Comparison of ENCODE assay signal across 15 mouse cellular contexts in genomic region chr12:17242041-17242440, GRCm38 (mm10). TPM values are rescaled to one million over a fixed set of nuclear protein-coding genes. Genes with fewer than 3 reads are reported as not detected.
DNase-seq lines count a peak whose midpoint lies in the region; ATAC-seq and TF ChIP-seq lines count a peak whose summit lies in the region.
"Had no signal": no experiment of that assay in that cellular context is flagged by ENCODE, and none has a peak within 500 bp of the region (broad histone marks: within the 10 kb centered on the region; RNA-seq: fewer than 3 reads in every experiment).

No protein-coding gene starts in this region.

- no peak overlapping the region for H3K27ac ChIP-seq in liver, postnatal 0 days (ENCODE audit: low read depth)
- no peak overlapping the region for H3K27ac ChIP-seq in liver, embryonic 11.5 days (ENCODE audit: low read depth, low read length)
- H3K27ac ChIP-seq in CH12.LX (ENCODE audit: insufficient read depth, low read depth): no peak overlapping the region
- H3K27ac ChIP-seq: heart, embryonic 15.5 days had no signal

- no peak overlapping the region for H3K4me2 ChIP-seq in liver, postnatal 0 days (ENCODE audit: low read depth, low read length)
- no peak overlapping the region for H3K4me2 ChIP-seq in liver, embryonic 11.5 days
- no peak overlapping the region for H3K4me2 ChIP-seq in CH12.LX (ENCODE audit: insufficient read depth, low read depth, poor library complexity, severe bottlenecking)
- H3K4me2 ChIP-seq: heart, embryonic 15.5 days; midbrain, embryonic 11.5 days had no signal

- no peak overlapping the region for H3K9ac ChIP-seq in liver, postnatal 0 days (replicated peaks)
- no peak overlapping the region for H3K9ac ChIP-seq in liver, embryonic 11.5 days (ENCODE audit: low read depth, low read length)
- H3K9ac ChIP-seq in CH12.LX (ENCODE audit: insufficient read depth, low read depth): no peak overlapping the region
- H3K9ac ChIP-seq: heart, embryonic 15.5 days had no signal

- 0 out of 2 replicates have a peak, but pooled peaks have one; percentile 5 for TF ChIP-seq CTCF in liver, postnatal 0 days (IDR thresholded peaks at IDR 0.05; ENCODE audit: low read depth)
- TF ChIP-seq CTCF in CH12.LX (conservative IDR thresholded peaks at IDR 0.05 in 1 of 2, IDR thresholded peaks at IDR 0.05 in 1 of 2; ENCODE audit: low read depth in 2 of 2, low read length in 2 of 2): peak in 1 of 2 experiments; percentile 52; a peak in 2 of 4 replicates

- TF ChIP-seq RAD21 in CH12.LX (IDR thresholded peaks at IDR 0.05; ENCODE audit: low read depth, low read length): peak; percentile 26

- H3K4me1 ChIP-seq in liver, postnatal 0 days (ENCODE audit: insufficient read depth): no peaks in the 10 kb centered on the region
- no peaks in the 10 kb centered on the region for H3K4me1 ChIP-seq in liver, embryonic 11.5 days (replicated peaks; ENCODE audit: control insufficient read depth, insufficient read depth, low read length)
- H3K4me1 ChIP-seq in CH12.LX (ENCODE audit: control insufficient read depth in 1 of 2, insufficient read depth in 2 of 2): peaks cover 0 to 12% of the 10 kb centered on the region in 2 experiments; a peak in 2 of 4 replicates
- H3K4me1 ChIP-seq: heart, embryonic 15.5 days had no signal

- no peak for ATAC-seq in liver, postnatal 0 days
- no peak for ATAC-seq in liver, embryonic 11.5 days (replicated peaks; ENCODE audit: low FRiP score)
- ATAC-seq: inflammation-experienced regulatory T-cells, adult 6 months had no signal

- in situ Hi-C loops in CH12.LX (cut with MboI; ENCODE audit: low pct_ligation_motif_present, low pct_unique_long_range_greater_than_20kb, low sequenced_read_pairs): loop anchor here (25.0 kb wide), 1 partner anchor 530 kb away; no protein-coding TSS in a partner anchor

- H3K4me3 ChIP-seq in liver, postnatal 0 days (ENCODE audit: low read depth, low read length): no peak overlapping the region
- no peak overlapping the region for H3K4me3 ChIP-seq in liver, embryonic 11.5 days (ENCODE audit: low read depth, low read length)
- no peak overlapping the region for H3K4me3 ChIP-seq in CH12.LX (replicated peaks in 1 of 3; ENCODE audit: low read depth in 2 of 3, low read length in 2 of 3, poor library complexity in 1 of 3)
- H3K4me3 ChIP-seq: heart, embryonic 15.5 days had no signal

- DNase-seq in gastrocnemius, adult 18-20 months (ENCODE audit: low spot score): peak; percentile 69
- DNase-seq in gastrocnemius, postnatal 4 days (ENCODE audit: low spot score in 2 of 2): no peak
- DNase-seq in liver, postnatal 0 days: no peak
- no peak for DNase-seq in liver, embryonic 11.5 days (ENCODE audit: low spot score)
- DNase-seq in CH12.LX (ENCODE audit: extremely low read depth): no peak
- peak; percentile 29 for DNase-seq in gastrocnemius, postnatal 14 days
- no peak for DNase-seq in layer of hippocampus, adult 18-20 months (ENCODE audit: low spot score in 2 of 2)
- DNase-seq: cerebellum, adult 8-10 months; embryo, embryonic 11 days; kidney, postnatal 10 days; liver; thymus, adult 2 months had no signal

- no peaks in the 10 kb centered on the region for H3K9me3 ChIP-seq in liver, postnatal 0 days (ENCODE audit: low read length)
- H3K9me3 ChIP-seq in liver, embryonic 11.5 days (ENCODE audit: control insufficient read depth, low read length): no peaks in the 10 kb centered on the region
- H3K9me3 ChIP-seq in CH12.LX (replicated peaks; ENCODE audit: low read length): no peaks in the 10 kb centered on the region
- H3K9me3 ChIP-seq: heart, embryonic 15.5 days had no signal

- no peaks in the 10 kb centered on the region for H3K27me3 ChIP-seq in liver, postnatal 0 days (ENCODE audit: insufficient read depth, low read length)
- H3K27me3 ChIP-seq in liver, embryonic 11.5 days (replicated peaks; ENCODE audit: control insufficient read depth, insufficient read depth, low read length): no peaks in the 10 kb centered on the region
- H3K27me3 ChIP-seq in CH12.LX (replicated peaks): no peaks in the 10 kb centered on the region
- H3K27me3 ChIP-seq: heart, embryonic 15.5 days had no signal

- intact Hi-C loops in gastrocnemius, postnatal 14 days (cut with DNase I; ENCODE audit: low total_unique reads): no loop called here

- H3K36me3 ChIP-seq in liver, postnatal 0 days (replicated peaks; ENCODE audit: insufficient read depth, low read length): no peaks in the 10 kb centered on the region
- no peaks in the 10 kb centered on the region for H3K36me3 ChIP-seq in liver, embryonic 11.5 days (ENCODE audit: control insufficient read depth, insufficient read depth, low read length)
- H3K36me3 ChIP-seq in CH12.LX (replicated peaks in 1 of 2; ENCODE audit: control insufficient read depth in 1 of 2, insufficient read depth in 1 of 2, low read length in 1 of 2): no peaks in the 10 kb centered on the region
- H3K36me3 ChIP-seq: heart, embryonic 15.5 days had no signal

- no peak for TF ChIP-seq EP300 in liver, postnatal 0 days (IDR thresholded peaks at IDR 0.05; ENCODE audit: low read depth)
- no peak for TF ChIP-seq EP300 in CH12.LX (IDR thresholded peaks at IDR 0.05; ENCODE audit: low read length)

- no peak for TF ChIP-seq POLR2A in CH12.LX (IDR thresholded peaks at IDR 0.05; ENCODE audit: low read depth, low read length)

- no peaks in the 10 kb centered on the region for H3K79me2 ChIP-seq in CH12.LX (replicated peaks; ENCODE audit: control insufficient read depth, extremely low read depth, insufficient read depth, poor library complexity, severe bottlenecking)

- dilution Hi-C loops in CH12.LX (cut with MboI; ENCODE audit: extremely low pct_ligation_motif_present, extremely low pct_unique_long_range_greater_than_20kb, low sequenced_read_pairs): no loop called here

TF ChIP-seq in CH12.LX, 34 proteins besides CTCF, POLR2A, EP300 and RAD21:
- TF ChIP-seq MAZ (IDR thresholded peaks at IDR 0.05; ENCODE audit: low read depth, low read length) (no peak), SMC3 (IDR thresholded peaks at IDR 0.05; ENCODE audit: low read depth, low read length) (peak; percentile 32)

RNA-seq across cellular contexts. Expression of gene Pdia6, which starts 24.3 kb away (rescaled TPM):
- 10 to 100 TPM; 33.3 to 42.8 TPM for total RNA-seq in gastrocnemius, adult 18-20 months (2021)
- total RNA-seq in gastrocnemius, postnatal 4 days (2021): 100 to 1,000 TPM; 140 to 153 TPM
- polyA plus RNA-seq in liver, postnatal 0 days (2015; fragmentation: Nextera tagmentation; extraction: Ambion mirVana): 133 and 141 TPM in 2 replicates
- polyA plus RNA-seq in liver, embryonic 11.5 days (2014; fragmentation: Nextera tagmentation; extraction: Ambion mirVana): 476 and 508 TPM in 2 replicates
- total RNA-seq in CH12.LX (2012; rRNA removed) (359 and 526 TPM in 2 replicates), CH12.LX (2014; rRNA removed) (408 and 443 TPM in 2 replicates)
- 382 and 481 TPM in 2 replicates for polyA plus RNA-seq in CH12.LX (2012; ENCODE audit: insufficient read length, low read depth)
- total RNA-seq in gastrocnemius, postnatal 14 days (2021): 10 to 100 TPM; 55.3 to 68.7 TPM
- total RNA-seq in layer of hippocampus, adult 18-20 months (2021): 100 to 1,000 TPM; 146 to 153 TPM

Comparison
In these comparisons a context has a peak if more than half of its experiments do, and no peak if none do; other contexts are left out.
1. DNase-seq: peak in gastrocnemius, adult 18-20 months (single experiment) and gastrocnemius, postnatal 14 days (single experiment); none in gastrocnemius, postnatal 4 days (0 of 2), liver, postnatal 0 days (single experiment), liver, embryonic 11.5 days (single experiment), CH12.LX (single experiment) and layer of hippocampus, adult 18-20 months (0 of 2).